Mouse (Mus musculus) kidney, adult 2 months (tissue): ENCODE data around the gene Scrt2. TPM values are rescaled to one million over a fixed set of nuclear protein-coding genes. Genes with fewer than 3 reads are reported as not detected.

Experiments
- DNase-seq: peaks from one replicate; pipeline ENCODE4 v3.0.0; 2021
- H3K27ac ChIP-seq: fragments of 200-500 bp; 2 replicates; pipeline ENCODE4 v1.5.1; 2012; ENCODE audit warnings: low read depth, low read length, control low read depth, inconsistent platforms; ENCODE audit not compliant: insufficient read depth
- H3K27me3 ChIP-seq: fragments of 200-500 bp; replicated peaks from 2 replicates; pipeline ENCODE4 v1.6.1; 2012; ENCODE audit warnings: mild to moderate bottlenecking, moderate library complexity, low read length, inconsistent platforms; ENCODE audit not compliant: control insufficient read depth, insufficient read depth
- H3K36me3 ChIP-seq: fragments of 200-500 bp; 2 replicates; pipeline ENCODE4 v1.6.1; 2012; ENCODE audit warnings: mild to moderate bottlenecking, moderate library complexity, low read length, inconsistent platforms; ENCODE audit not compliant: control insufficient read depth, insufficient read depth
- H3K4me1 ChIP-seq: fragments of 200-500 bp; 2 replicates; pipeline ENCODE4 v1.6.1; 2011; ENCODE audit warnings: low read length; ENCODE audit not compliant: control insufficient read depth, insufficient read depth
- H3K4me3 ChIP-seq: fragments of 200-500 bp; 2 replicates; pipeline ENCODE4 v1.5.1; 2011; ENCODE audit warnings: mild to moderate bottlenecking, low read depth, low read length, control low read depth; ENCODE audit not compliant: insufficient read depth
- CTCF ChIP-seq: fragments of 200-500 bp; conservative IDR thresholded peaks from 2 replicates; pipeline ENCODE4 v1.5.1; 2011; ENCODE audit warnings: low read depth, mild to moderate bottlenecking, control low read depth, low read length, moderate library complexity, mixed read lengths; ENCODE audit not compliant: insufficient read depth, insufficient read length
- POLR2A ChIP-seq: fragments of 200-500 bp; IDR thresholded peaks from one replicate; pipeline ENCODE4 v1.6.1; 2011; ENCODE audit warnings: low read depth, low read length, control low read depth
- WGBS: fragments of 180-500 bp; shearing (Covaris S2); methylation state at CpG from one replicate; pipeline ENCODE4 v1.1.7; 2018; 5-methylcytosine and 5-hydroxymethylcytosine counted together
- polyA plus RNA-seq: library from polyadenylated mRNA; depleted of rRNA; stranded (reverse); fragments of >200 nt; gene quantifications from 2 replicates; pipeline ENCODE4 v1.2.3, GENCODE M21; 2012

Gene Scrt2
- polyA plus RNA-seq, 1 experiment: not detected

- Histone ChIP-seq H3K27me3 (no peaks in the 10 kb centered on the region), H3K4me1 (no peaks in the 10 kb centered on the region), H3K27ac (no peak overlapping the region), H3K36me3 (no peaks in the 10 kb centered on the region), H3K4me3 (no peak overlapping the region)
- 64% methylated on average over 2 of the region's 2 CpGs for WGBS
- TF ChIP-seq POLR2A: no peak
- no peak; the same call in 1 of the 2 replicates for TF ChIP-seq CTCF
- DNase-seq: no peak
These were observed 47.3 kb downstream of the Scrt2 start for GRCm38 (mm10) chr2:152128597-152128996.

GRCm38 (mm10) chr2:152129778-152130177 is 48.4 kb downstream of the Scrt2 start:
- WGBS: 86% methylated on average over 3 of the region's 3 CpGs
- Histone ChIP-seq H3K4me3 (no peak overlapping the region), H3K4me1 (no peaks in the 10 kb centered on the region), H3K27ac (no peak overlapping the region), H3K36me3 (no peaks in the 10 kb centered on the region), H3K27me3 (no peaks in the 10 kb centered on the region)
- no peak for DNase-seq
- TF ChIP-seq CTCF: no peak
- TF ChIP-seq POLR2A: no peak

GRCm38 (mm10) chr2:152132016-152132415 is 50.7 kb downstream of the Scrt2 start:
- DNase-seq: no peak
- H3K4me1 ChIP-seq: no peaks in the 10 kb centered on the region
- no peaks in the 10 kb centered on the region for H3K27me3 ChIP-seq
- no peak overlapping the region for H3K4me3 ChIP-seq
- 12% methylated on average over 9 of the region's 9 CpGs for WGBS
- TF ChIP-seq CTCF (no peak), POLR2A (no peak)
- H3K27ac ChIP-seq: no peak overlapping the region
- H3K36me3 ChIP-seq: no peaks in the 10 kb centered on the region

GRCm38 (mm10) chr2:152132691-152133090 is 51.4 kb downstream of the Scrt2 start:
- Histone ChIP-seq H3K27ac (no peak overlapping the region), H3K4me1 (no peaks in the 10 kb centered on the region), H3K4me3 (no peak overlapping the region), H3K27me3 (no peaks in the 10 kb centered on the region), H3K36me3 (no peaks in the 10 kb centered on the region)
- TF ChIP-seq POLR2A (no peak), CTCF (no peak)
- 61% methylated on average over 8 of the region's 8 CpGs for WGBS
- DNase-seq: no peak

- Histone ChIP-seq H3K27ac (no peak overlapping the region), H3K4me1 (no peaks in the 10 kb centered on the region), H3K27me3 (no peaks in the 10 kb centered on the region), H3K36me3 (no peaks in the 10 kb centered on the region), H3K4me3 (no peak overlapping the region)
- TF ChIP-seq POLR2A (no peak), CTCF (no peak)
- DNase-seq: no peak
- 77% methylated on average over 10 of the region's 10 CpGs for WGBS
These were observed 58.1 kb downstream of the Scrt2 start for GRCm38 (mm10) chr2:152139191-152139987.

GRCm38 (mm10) chr2:152140941-152141340 is 59.6 kb downstream of the Scrt2 start:
- TF ChIP-seq CTCF (no peak), POLR2A (no peak)
- H3K27me3 ChIP-seq: no peaks in the 10 kb centered on the region
- H3K4me1 ChIP-seq: no peaks in the 10 kb centered on the region
- no peak overlapping the region for H3K4me3 ChIP-seq
- no peaks in the 10 kb centered on the region for H3K36me3 ChIP-seq
- DNase-seq: no peak
- WGBS: 45% methylated on average over 11 of the region's 11 CpGs
- no peak overlapping the region for H3K27ac ChIP-seq

GRCm38 (mm10) chr2:152141491-152141890 is 60.2 kb downstream of the Scrt2 start:
- WGBS: 40% methylated on average over 1 of the region's 1 CpGs
- DNase-seq: no peak
- TF ChIP-seq POLR2A (no peak), CTCF (no peak)

More at GRCm38 (mm10) chr2:152141491-152141890, 60.2 kb downstream of the Scrt2 start:
- Histone ChIP-seq H3K27me3 (no peaks in the 10 kb centered on the region), H3K4me1 (no peaks in the 10 kb centered on the region), H3K4me3 (no peak overlapping the region), H3K27ac (no peak overlapping the region), H3K36me3 (no peaks in the 10 kb centered on the region)
